Mouse (Mus musculus): ENCODE measurements around the gene Nudt3. TPM values are rescaled to one million over a fixed set of nuclear protein-coding genes. Genes with fewer than 3 reads are reported as not detected.

Nudt3 gene
- 47.6 and 54.1 TPM in 2 replicates for polyA plus RNA-seq (2015; fragmentation: Nextera tagmentation; extraction: Ambion mirVana)

DNA sequence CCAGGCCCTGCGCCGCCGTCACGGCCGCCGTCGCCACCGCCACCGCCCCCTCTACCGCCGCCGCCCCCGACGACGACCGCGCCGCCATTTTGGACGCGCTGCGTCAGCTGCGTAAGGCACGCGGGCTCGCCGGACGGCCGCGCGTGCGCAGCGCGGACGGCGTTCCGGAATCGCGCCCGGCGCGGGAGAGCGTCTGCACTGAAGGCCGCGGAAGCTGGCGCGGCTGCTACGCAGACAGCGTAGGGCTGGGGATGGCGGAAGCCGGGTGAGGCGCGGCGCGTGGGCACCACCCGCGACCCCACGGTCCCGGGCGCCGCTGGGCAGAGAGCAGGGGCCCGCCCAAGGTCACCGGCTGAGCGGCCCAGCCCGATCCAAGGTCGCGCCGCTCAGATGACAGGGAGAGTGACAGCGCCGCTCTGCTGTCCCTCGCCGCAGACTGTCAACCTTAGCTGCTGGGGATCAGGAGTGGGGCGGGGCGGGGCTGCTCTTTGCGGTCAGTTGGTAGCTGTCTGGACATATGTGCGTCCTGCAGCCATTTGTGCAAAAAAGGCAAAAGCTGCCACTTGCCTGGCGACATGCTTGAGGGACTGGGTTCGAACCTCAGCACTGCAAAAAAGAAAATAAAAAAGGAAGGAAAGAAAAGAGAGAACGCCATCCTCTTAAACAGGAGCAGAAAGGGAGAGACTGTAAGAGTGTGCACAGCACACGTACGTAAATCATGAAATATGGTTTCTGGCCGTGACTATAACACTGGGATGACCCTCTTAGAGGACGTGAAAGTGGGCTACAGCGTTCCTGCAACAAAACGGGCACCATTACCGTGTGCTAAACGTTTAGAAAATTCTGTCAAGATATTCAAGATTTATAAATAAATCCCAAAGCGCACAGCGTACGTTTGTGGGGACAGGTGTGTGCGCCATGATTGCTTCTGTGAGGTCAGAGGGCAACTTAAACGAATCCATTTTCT, at the start of gene Nudt3:
Nudt3 (minus strand) TSS at position 136 of the 967 bp plus-strand sequence.
- no peaks in the 10 kb centered on the region for H3K36me3 ChIP-seq (ENCODE audit: insufficient read depth, low read length)
- peak; percentile 96 for DNase-seq (ENCODE audit: low spot score)
- peak within 1 kb of the TSS; percentile 62 for H3K4me2 ChIP-seq (replicated peaks; ENCODE audit: low read depth, low read length)
- WGBS, result 5% methylated on average over 81 of the region's 91 CpGs
- peak within 1 kb of the TSS; percentile 76 for H3K4me3 ChIP-seq (ENCODE audit: low read depth, low read length)
- H3K27ac ChIP-seq (ENCODE audit: low read length), result peak within 1 kb of the TSS; percentile 84
- H3K4me1 ChIP-seq (ENCODE audit: insufficient read depth, low read depth, low read length), result peaks cover 5% of the 10 kb centered on the region; the same call in 1 of the 2 replicates
- H3K9ac ChIP-seq (replicated peaks; ENCODE audit: low read depth), result peak within 1 kb of the TSS; percentile 75
- peak; percentile 97 for ATAC-seq
- no peaks in the 10 kb centered on the region for H3K27me3 ChIP-seq (replicated peaks; ENCODE audit: insufficient read depth, low read length)
- TF ChIP-seq CTCF (IDR thresholded peaks at IDR 0.05) (no peak), EP300 (IDR thresholded peaks at IDR 0.05) (no peak)
- H3K9me3 ChIP-seq (ENCODE audit: low read length), result no peaks in the 10 kb centered on the region

DNA sequence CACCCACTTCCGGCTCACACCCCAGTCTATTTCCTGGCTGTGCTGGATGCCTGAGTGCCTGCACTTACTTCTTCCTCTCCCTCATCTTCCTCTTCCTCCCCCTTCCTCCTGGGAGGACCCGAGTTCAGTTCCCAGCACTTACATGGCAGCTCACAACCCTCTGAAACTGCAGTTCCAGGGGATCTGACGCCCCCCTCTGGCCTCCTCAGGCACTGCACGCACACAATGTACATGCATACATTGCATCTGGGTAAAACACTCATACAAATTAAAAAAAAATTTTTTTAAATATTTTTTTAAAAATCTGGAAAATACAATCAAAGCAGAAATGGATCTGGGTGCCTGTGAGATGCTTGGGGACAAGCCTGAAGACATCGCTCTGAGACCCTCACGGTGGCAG, 48.4 kb upstream of the Nudt3 start:
- 79% methylated on average over 6 of the region's 6 CpGs for WGBS
- no peak for ATAC-seq
- Histone ChIP-seq H3K9me3 (ENCODE audit: low read length) (no peaks in the 10 kb centered on the region), H3K4me1 (ENCODE audit: insufficient read depth, low read depth, low read length) (no peaks in the 10 kb centered on the region), H3K36me3 (ENCODE audit: insufficient read depth, low read length) (no peaks in the 10 kb centered on the region), H3K9ac (replicated peaks; ENCODE audit: low read depth) (no peak overlapping the region), H3K4me2 (replicated peaks; ENCODE audit: low read depth, low read length) (no peak overlapping the region), H3K27ac (ENCODE audit: low read length) (no peak overlapping the region), H3K27me3 (replicated peaks; ENCODE audit: insufficient read depth, low read length) (no peaks in the 10 kb centered on the region), H3K4me3 (ENCODE audit: low read depth, low read length) (no peak overlapping the region)
- no peak for DNase-seq (ENCODE audit: low spot score)
- TF ChIP-seq CTCF (IDR thresholded peaks at IDR 0.05) (no peak), EP300 (IDR thresholded peaks at IDR 0.05) (no peak)

DNA sequence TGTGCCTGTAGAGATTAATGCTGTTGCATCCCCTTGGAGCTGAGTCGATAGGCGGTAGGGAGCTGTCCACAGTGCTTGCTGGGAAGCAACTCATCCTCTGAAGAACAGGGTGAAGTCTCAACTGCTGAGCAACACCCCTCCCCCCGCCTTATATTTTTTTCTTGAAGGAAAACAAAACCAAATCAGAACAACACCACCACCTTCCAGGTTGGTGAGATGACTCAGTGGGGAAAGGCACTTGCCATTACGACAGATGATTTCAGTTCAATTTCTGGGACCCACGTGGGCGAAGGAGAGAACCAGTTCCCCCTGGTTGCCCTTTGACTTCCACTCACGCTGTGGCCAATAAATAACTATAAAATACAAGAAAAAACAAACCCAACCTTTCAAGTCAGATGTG, 35.5 kb upstream of the Nudt3 start:
- TF ChIP-seq EP300 (IDR thresholded peaks at IDR 0.05), result no peak
- TF ChIP-seq CTCF (IDR thresholded peaks at IDR 0.05), result no peak
- Histone ChIP-seq H3K4me3 (ENCODE audit: low read depth, low read length) (no peak overlapping the region), H3K9ac (replicated peaks; ENCODE audit: low read depth) (no peak overlapping the region), H3K4me2 (replicated peaks; ENCODE audit: low read depth, low read length) (no peak overlapping the region), H3K36me3 (ENCODE audit: insufficient read depth, low read length) (no peaks in the 10 kb centered on the region), H3K9me3 (ENCODE audit: low read length) (no peaks in the 10 kb centered on the region), H3K4me1 (ENCODE audit: insufficient read depth, low read depth, low read length) (no peaks in the 10 kb centered on the region), H3K27me3 (replicated peaks; ENCODE audit: insufficient read depth, low read length) (peaks cover 23% of the 10 kb centered on the region), H3K27ac (ENCODE audit: low read length) (no peak overlapping the region)
- DNase-seq (ENCODE audit: low spot score), result no peak
- no peak for ATAC-seq
- WGBS, result 69% methylated on average over 7 of the region's 7 CpGs

DNA sequence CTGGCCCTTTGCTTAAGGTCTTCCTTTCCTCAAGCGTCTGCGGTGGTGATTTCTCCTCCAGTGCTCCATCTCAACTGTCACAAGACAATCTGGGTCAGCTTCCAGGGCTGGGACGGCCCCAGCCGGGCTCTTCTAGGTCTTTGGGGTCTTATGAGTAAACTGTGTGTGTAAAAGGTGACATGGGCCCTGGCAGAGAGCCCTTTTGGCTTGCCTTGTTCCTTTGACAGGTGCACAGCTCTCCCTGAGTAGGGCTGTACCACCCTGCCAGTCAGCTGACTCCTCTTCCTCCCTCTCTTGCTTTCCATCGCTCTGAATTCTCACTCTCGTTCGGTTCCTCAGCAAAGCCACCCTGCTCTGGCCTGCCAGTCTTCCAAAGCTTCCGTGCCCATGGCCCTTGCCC, 33.8 kb upstream of the Nudt3 start:
- H3K4me2 ChIP-seq (replicated peaks; ENCODE audit: low read depth, low read length), result no peak overlapping the region
- no peak overlapping the region for H3K9ac ChIP-seq (replicated peaks; ENCODE audit: low read depth)
- H3K4me3 ChIP-seq (ENCODE audit: low read depth, low read length), result no peak overlapping the region
- H3K27me3 ChIP-seq (replicated peaks; ENCODE audit: insufficient read depth, low read length), result peaks cover 23% of the 10 kb centered on the region
- 61% methylated on average over 8 of the region's 8 CpGs for WGBS
- no peaks in the 10 kb centered on the region for H3K9me3 ChIP-seq (ENCODE audit: low read length)
- DNase-seq (ENCODE audit: low spot score), result no peak
- H3K27ac ChIP-seq (ENCODE audit: low read length), result no peak overlapping the region
- no peak for ATAC-seq
- H3K36me3 ChIP-seq (ENCODE audit: insufficient read depth, low read length), result no peaks in the 10 kb centered on the region
- TF ChIP-seq EP300 (IDR thresholded peaks at IDR 0.05) (no peak), CTCF (IDR thresholded peaks at IDR 0.05) (no peak)
- H3K4me1 ChIP-seq (ENCODE audit: insufficient read depth, low read depth, low read length), result no peaks in the 10 kb centered on the region

DNA sequence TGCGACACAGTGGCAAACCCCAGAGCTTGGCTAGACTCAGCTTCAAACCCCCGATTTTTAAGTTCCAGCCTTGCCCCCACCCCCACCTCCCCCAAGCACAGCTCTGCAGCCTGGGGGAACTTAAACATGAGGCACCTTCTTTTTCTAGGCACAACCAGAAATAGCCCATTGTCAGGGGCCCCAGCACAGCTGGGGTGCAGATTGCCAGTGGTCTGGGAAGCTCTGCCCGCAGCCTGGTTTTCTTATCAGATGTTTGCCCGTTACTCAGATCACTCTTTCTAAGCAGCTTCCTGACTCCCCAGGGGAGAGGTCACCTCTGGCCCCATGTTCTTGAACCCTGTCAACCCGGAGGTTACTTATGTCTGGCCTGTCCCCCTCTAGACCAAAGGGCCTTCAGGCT, 33.1 kb upstream of the Nudt3 start:
- WGBS, result 3% methylated on average over 5 of the region's 5 CpGs
- no peak overlapping the region for H3K4me3 ChIP-seq (ENCODE audit: low read depth, low read length)
- ATAC-seq, result no peak

DNA sequence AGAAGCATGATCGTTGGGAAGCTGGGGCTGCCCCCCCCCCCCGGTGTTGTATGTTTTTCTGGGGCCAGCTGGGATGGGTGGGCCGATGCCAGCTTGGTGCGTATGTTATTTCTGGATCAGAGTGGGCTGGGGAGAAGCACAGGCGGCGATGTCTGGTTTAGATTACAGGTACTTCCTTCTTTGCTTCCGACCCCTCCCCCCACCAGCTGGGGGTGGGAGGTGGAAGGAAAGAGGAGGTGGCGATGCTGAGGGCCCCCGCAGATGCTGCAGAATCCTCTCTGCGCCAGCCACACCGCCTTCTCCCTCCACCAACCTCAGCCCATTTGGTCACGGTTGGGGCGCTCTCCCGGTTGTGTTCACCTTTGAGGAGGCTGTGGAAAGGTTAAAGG, 32.7 kb upstream of the Nudt3 start:
- no peak for ATAC-seq
- TF ChIP-seq EP300 (IDR thresholded peaks at IDR 0.05) (no peak), CTCF (IDR thresholded peaks at IDR 0.05) (no peak)
- Histone ChIP-seq H3K4me2 (replicated peaks; ENCODE audit: low read depth, low read length) (no peak overlapping the region), H3K36me3 (ENCODE audit: insufficient read depth, low read length) (no peaks in the 10 kb centered on the region), H3K4me3 (ENCODE audit: low read depth, low read length) (no peak overlapping the region), H3K4me1 (ENCODE audit: insufficient read depth, low read depth, low read length) (no peaks in the 10 kb centered on the region), H3K9ac (replicated peaks; ENCODE audit: low read depth) (no peak overlapping the region), H3K9me3 (ENCODE audit: low read length) (no peaks in the 10 kb centered on the region), H3K27me3 (replicated peaks; ENCODE audit: insufficient read depth, low read length) (peaks cover 23% of the 10 kb centered on the region), H3K27ac (ENCODE audit: low read length) (no peak overlapping the region)
- WGBS, result 3% methylated on average over 11 of the region's 14 CpGs
- DNase-seq (ENCODE audit: low spot score), result no peak

More for the DNA sequence above, 33.1 kb upstream of the Nudt3 start:
- H3K27me3 ChIP-seq (replicated peaks; ENCODE audit: insufficient read depth, low read length), result peaks cover 23% of the 10 kb centered on the region
- H3K4me1 ChIP-seq (ENCODE audit: insufficient read depth, low read depth, low read length), result no peaks in the 10 kb centered on the region
- TF ChIP-seq EP300 (IDR thresholded peaks at IDR 0.05), result no peak
- no peak for TF ChIP-seq CTCF (IDR thresholded peaks at IDR 0.05)
- no peak overlapping the region for H3K4me2 ChIP-seq (replicated peaks; ENCODE audit: low read depth, low read length)
- no peak overlapping the region for H3K9ac ChIP-seq (replicated peaks; ENCODE audit: low read depth)
- no peaks in the 10 kb centered on the region for H3K36me3 ChIP-seq (ENCODE audit: insufficient read depth, low read length)
- no peak for DNase-seq (ENCODE audit: low spot score)
- H3K27ac ChIP-seq (ENCODE audit: low read length), result no peak overlapping the region
- H3K9me3 ChIP-seq (ENCODE audit: low read length), result no peaks in the 10 kb centered on the region
